Mouse (Mus musculus) urinary bladder, postnatal 0 days (tissue): ENCODE results near the gene Cmklr1. TPM values are rescaled to one million over a fixed set of nuclear protein-coding genes. Genes with fewer than 3 reads are reported as not detected.

ENCODE experiments used
- polyA plus RNA-seq: library from polyadenylated mRNA; unstranded; fragments of >200 nt; fragmentation: Nextera tagmentation; extraction: Ambion mirVana; gene quantifications from 2 replicates; pipeline ENCODE4 v1.2.1, GENCODE M21; 2015

Cmklr1 gene
- 7.3 and 11.9 TPM in 2 replicates for polyA plus RNA-seq

GRCm38 (mm10) chr5:113650035-113650865, at the start of gene Cmklr1:
Gene Cmklr1 (minus strand): TSS chr5:113650426.

Other genes with a start within 250 kb of the Cmklr1 start
- gene Wscd2, start 160.1 kb downstream of the Cmklr1 start, polyA plus RNA-seq, result 12.1 and 13.2 TPM in 2 replicates
- gene 1700069L16Rik, start 74.3 kb upstream of the Cmklr1 start, polyA plus RNA-seq, result not detected in 2 replicates
- gene Ficd, start 85.4 kb upstream of the Cmklr1 start, polyA plus RNA-seq, result 5.5 and 6.8 TPM in 2 replicates
- 12.2 and 12.3 TPM in 2 replicates for gene Sart3, start 122.1 kb upstream of the Cmklr1 start, polyA plus RNA-seq
- gene Iscu, start 122.3 kb upstream of the Cmklr1 start, polyA plus RNA-seq, result 211 and 220 TPM in 2 replicates
- 63.1 and 65.8 TPM in 2 replicates for gene Tmem119, start 150.1 kb upstream of the Cmklr1 start, polyA plus RNA-seq
- 4.0 and 14.8 TPM in 2 replicates for gene Selplg, start 182.2 kb upstream of the Cmklr1 start, polyA plus RNA-seq